Mouse (Mus musculus) thymus, postnatal 36 days (tissue): Measurements from ENCODE around the gene Ikzf1.

Experiments
- DNase-seq, 2 experiments: peaks; one replicate each; pipeline ENCODE4 v3.0.0; 2022; ENCODE audit warnings: mixed read lengths in 2 of 2

The Ikzf1 gene

GRCm38 (mm10) chr11:11690059-11690844 is 5.4 kb downstream of the Ikzf1 start:
- peak; percentile 68 to 71 for DNase-seq

GRCm38 (mm10) chr11:11690845-11691196 is 6.0 kb downstream of the Ikzf1 start:
- DNase-seq, result no peak

- DNase-seq, result no peak
These were observed 6.7 kb downstream of the Ikzf1 start for GRCm38 (mm10) chr11:11691324-11692058.

- peak in 1 of 2 experiments; percentile 43 for DNase-seq
These were observed 7.9 kb downstream of the Ikzf1 start for GRCm38 (mm10) chr11:11692558-11693166.

GRCm38 (mm10) chr11:11693446-11693845 is 8.6 kb downstream of the Ikzf1 start:
- no peak for DNase-seq

GRCm38 (mm10) chr11:11694072-11694471 is 9.3 kb downstream of the Ikzf1 start:
- DNase-seq, result peak in 1 of 2 experiments; percentile 29

- DNase-seq, result no peak
These were observed 9.8 kb downstream of the Ikzf1 start for GRCm38 (mm10) chr11:11694472-11695177.

GRCm38 (mm10) chr11:11695211-11695887 is 10.5 kb downstream of the Ikzf1 start:
- no peak for DNase-seq

GRCm38 (mm10) chr11:11695907-11696306 is 11.1 kb downstream of the Ikzf1 start:
- peak in 1 of 2 experiments; percentile 30 for DNase-seq

- no peak for DNase-seq
These were observed 12.0 kb downstream of the Ikzf1 start for GRCm38 (mm10) chr11:11696814-11697213.

GRCm38 (mm10) chr11:11701378-11701777 is 16.6 kb downstream of the Ikzf1 start:
- DNase-seq, result no peak

GRCm38 (mm10) chr11:11703776-11704175 is 19.0 kb downstream of the Ikzf1 start:
- DNase-seq, result no peak

GRCm38 (mm10) chr11:11708154-11708719 is 23.4 kb downstream of the Ikzf1 start:
- no peak for DNase-seq

- DNase-seq, result no peak
These were observed 24.5 kb downstream of the Ikzf1 start for GRCm38 (mm10) chr11:11709311-11709710.

GRCm38 (mm10) chr11:11710718-11711117 is 25.9 kb downstream of the Ikzf1 start:
- DNase-seq, result no peak

- peak in 1 of 2 experiments; percentile 71 for DNase-seq
These were observed 26.9 kb downstream of the Ikzf1 start for GRCm38 (mm10) chr11:11711748-11712147.

GRCm38 (mm10) chr11:11714676-11715075 is 29.9 kb downstream of the Ikzf1 start:
- peak in 1 of 2 experiments; percentile 45 for DNase-seq

- peak in 1 of 2 experiments; percentile 51 for DNase-seq
These were observed 31.3 kb downstream of the Ikzf1 start for GRCm38 (mm10) chr11:11715963-11716691.

- peak in 1 of 2 experiments; percentile 81 for DNase-seq
These were observed 31.9 kb downstream of the Ikzf1 start for GRCm38 (mm10) chr11:11716692-11717037.

GRCm38 (mm10) chr11:11717606-11718167 is 32.9 kb downstream of the Ikzf1 start:
- peak in 1 of 2 experiments; percentile 45 for DNase-seq

- no peak for DNase-seq
These were observed 34.9 kb downstream of the Ikzf1 start for GRCm38 (mm10) chr11:11719748-11720147.
